Mouse (Mus musculus) embryonic facial prominence, embryonic 10.5 days (tissue): Measurements from ENCODE around the gene Sh2d6. TPM values are rescaled to one million over a fixed set of nuclear protein-coding genes. Genes with fewer than 3 reads are reported as not detected.
"Not testable (repeated sequence)": the region's sequence is repeated elsewhere in the genome, so short reads cannot be mapped to it uniquely, and the experiment has no call there.

Source experiments
- DNase-seq: peaks from one replicate; pipeline ENCODE4 v3.0.0-alpha.2; 2017; ENCODE audit warnings: low spot score
- H3K27ac ChIP-seq: fragments of 300-500 bp; sonication (generic); replicated peaks from 2 replicates; pipeline ENCODE4 v1.5.1; 2016; ENCODE audit warnings: mild to moderate bottlenecking
- H3K27me3 ChIP-seq: fragments of 300-500 bp; sonication (generic); replicated peaks from 2 replicates; pipeline ENCODE4 v1.6.1; 2016; ENCODE audit warnings: low read depth, mild to moderate bottlenecking; ENCODE audit not compliant: poor library complexity, severe bottlenecking
- H3K36me3 ChIP-seq: fragments of 300-500 bp; sonication (generic); replicated peaks from 2 replicates; pipeline ENCODE4 v1.6.1; 2016; ENCODE audit warnings: mild to moderate bottlenecking, moderate library complexity
- H3K4me1 ChIP-seq: fragments of 300-500 bp; sonication (generic); 2 replicates; pipeline ENCODE4 v1.6.1; 2016
- H3K4me3 ChIP-seq: fragments of 300-500 bp; sonication (generic); 2 replicates; pipeline ENCODE4 v1.5.1; 2016; ENCODE audit warnings: mild to moderate bottlenecking, moderate library complexity
- H3K9me3 ChIP-seq: fragments of 300-500 bp; sonication (generic); 2 replicates; pipeline ENCODE4 v1.6.1; 2016; ENCODE audit warnings: mild to moderate bottlenecking
- WGBS: fragments of 180-500 bp; shearing (Covaris S2); methylation state at CpG from one replicate; pipeline ENCODE4 v1.1.7; 2016; 5-methylcytosine and 5-hydroxymethylcytosine counted together
- polyA plus RNA-seq: library from polyadenylated mRNA; unstranded; fragments of >200 nt; fragmentation: Nextera tagmentation; extraction: Ambion mirVana; gene quantifications from 2 replicates; pipeline ENCODE4 v1.2.1, GENCODE M21; 2016

The Sh2d6 gene
- polyA plus RNA-seq, 1 experiment from 2014 or later = 0.19 TPM

GRCm38 (mm10) chr6:72550025-72550424 lies 28.5 kb upstream of the Sh2d6 start:
- Histone ChIP-seq H3K36me3 (no peaks in the 10 kb centered on the region), H3K27me3 (no peaks in the 10 kb centered on the region), H3K9me3 (no peaks in the 10 kb centered on the region), H3K4me1 (peaks cover 53% of the 10 kb centered on the region), H3K27ac (peak overlapping the region; percentile 62), H3K4me3 (no peak overlapping the region)
- no peak for DNase-seq
- WGBS = 51% methylated on average over 6 of the region's 6 CpGs

- Histone ChIP-seq H3K36me3 (no peaks in the 10 kb centered on the region), H3K27ac (peak overlapping the region; percentile 62)
Observed at GRCm38 (mm10) chr6:72549041-72549580, 27.6 kb upstream of the Sh2d6 start.

GRCm38 (mm10) chr6:72547862-72548261 lies 26.4 kb upstream of the Sh2d6 start:
- 0 out of 2 replicates have a peak, but pooled peaks cover 8% of the 10 kb centered on the region for H3K27me3 ChIP-seq
- H3K4me3 ChIP-seq = no peak overlapping the region
- DNase-seq = no peak
- 92% methylated on average over 3 of the region's 3 CpGs for WGBS
- H3K27ac ChIP-seq = no peak overlapping the region
- no peaks in the 10 kb centered on the region for H3K9me3 ChIP-seq
- no peaks in the 10 kb centered on the region for H3K36me3 ChIP-seq
- peaks cover 53% of the 10 kb centered on the region for H3K4me1 ChIP-seq

More at GRCm38 (mm10) chr6:72549041-72549580, 27.6 kb upstream of the Sh2d6 start:
- Histone ChIP-seq H3K27me3 (0 out of 2 replicates have a peak, but pooled peaks cover 3% of the 10 kb centered on the region), H3K4me3 (no peak overlapping the region), H3K9me3 (no peaks in the 10 kb centered on the region), H3K4me1 (peaks cover 61% of the 10 kb centered on the region)
- 62% methylated on average over 9 of the region's 9 CpGs for WGBS
- no peak for DNase-seq

- Histone ChIP-seq H3K27ac (no peak overlapping the region), H3K4me1 (peaks cover 45% of the 10 kb centered on the region), H3K9me3 (no peaks in the 10 kb centered on the region), H3K36me3 (no peaks in the 10 kb centered on the region), H3K27me3 (0 out of 2 replicates have a peak, but pooled peaks cover 8% of the 10 kb centered on the region), H3K4me3 (no peak overlapping the region)
- no peak for DNase-seq
- 84% methylated on average over 2 of the region's 2 CpGs for WGBS
Observed at GRCm38 (mm10) chr6:72547121-72547520, 25.6 kb upstream of the Sh2d6 start.

GRCm38 (mm10) chr6:72545377-72545776 lies 23.9 kb upstream of the Sh2d6 start:
- Histone ChIP-seq H3K27me3 (0 out of 2 replicates have a peak, but pooled peaks cover 8% of the 10 kb centered on the region), H3K4me1 (peaks cover 32% of the 10 kb centered on the region), H3K27ac (no peak overlapping the region), H3K9me3 (no peaks in the 10 kb centered on the region), H3K36me3 (no peaks in the 10 kb centered on the region), H3K4me3 (no peak overlapping the region)
- no peak for DNase-seq
- WGBS = 49% methylated on average over 7 of the region's 7 CpGs

- peak within 1 kb of the TSS; percentile 60 for H3K27ac ChIP-seq
- no peaks in the 10 kb centered on the region for H3K9me3 ChIP-seq
- H3K4me1 ChIP-seq = peaks cover 22% of the 10 kb centered on the region
- 0 out of 2 replicates have a peak, but pooled peaks cover 8% of the 10 kb centered on the region for H3K27me3 ChIP-seq
- no peaks in the 10 kb centered on the region for H3K36me3 ChIP-seq
- peak; percentile 40 for DNase-seq
- peak within 1 kb of the TSS; percentile 39 for H3K4me3 ChIP-seq
- WGBS = 14% methylated on average over 23 of the region's 23 CpGs
Observed at GRCm38 (mm10) chr6:72544283-72544987, 22.9 kb upstream of the Sh2d6 start, which contains the start of gene Capg. TSS of gene Capg (plus strand) at chr6:72544391.

- WGBS = 76% methylated on average over 12 of the region's 12 CpGs
- no peaks in the 10 kb centered on the region for H3K9me3 ChIP-seq
- H3K27me3 ChIP-seq = 0 out of 2 replicates have a peak, but pooled peaks cover 8% of the 10 kb centered on the region
- peaks cover 22% of the 10 kb centered on the region for H3K4me1 ChIP-seq
- H3K27ac ChIP-seq = no peak overlapping the region
- no peak for DNase-seq
- H3K36me3 ChIP-seq = no peaks in the 10 kb centered on the region
- H3K4me3 ChIP-seq = no peak overlapping the region
Observed at GRCm38 (mm10) chr6:72543265-72543850, 21.9 kb upstream of the Sh2d6 start.

GRCm38 (mm10) chr6:72538562-72539031 lies 17.1 kb upstream of the Sh2d6 start:
- Histone ChIP-seq H3K27me3 (no peaks in the 10 kb centered on the region), H3K36me3 (no peaks in the 10 kb centered on the region), H3K9me3 (no peaks in the 10 kb centered on the region), H3K4me3 (peak overlapping the region; percentile 65), H3K27ac (peak overlapping the region; percentile 78), H3K4me1 (peaks cover 37% of the 10 kb centered on the region)
- DNase-seq = peak; percentile 77
- 3% methylated on average over 16 of the region's 16 CpGs for WGBS

GRCm38 (mm10) chr6:72537998-72538500 lies 16.5 kb upstream of the Sh2d6 start:
- peak overlapping the region; percentile 78 for H3K27ac ChIP-seq
- no peaks in the 10 kb centered on the region for H3K9me3 ChIP-seq
- peak overlapping the region; percentile 65 for H3K4me3 ChIP-seq
- 42% methylated on average over 10 of the region's 10 CpGs for WGBS
- H3K36me3 ChIP-seq = no peaks in the 10 kb centered on the region
- DNase-seq = no peak
- H3K27me3 ChIP-seq = no peaks in the 10 kb centered on the region
- H3K4me1 ChIP-seq = peaks cover 37% of the 10 kb centered on the region

- H3K4me1 ChIP-seq = peaks cover 46% of the 10 kb centered on the region
- 3% methylated on average over 9 of the region's 9 CpGs for WGBS
- DNase-seq = peak; percentile 86
- H3K4me3 ChIP-seq = peak overlapping the region; percentile 35
- H3K9me3 ChIP-seq = no peaks in the 10 kb centered on the region
- no peaks in the 10 kb centered on the region for H3K36me3 ChIP-seq
- peak overlapping the region; percentile 21; the same call in 1 of the 2 replicates for H3K27ac ChIP-seq
- no peaks in the 10 kb centered on the region for H3K27me3 ChIP-seq
Observed at GRCm38 (mm10) chr6:72535165-72535564, 13.7 kb upstream of the Sh2d6 start.

GRCm38 (mm10) chr6:72534035-72534809 lies 12.7 kb upstream of the Sh2d6 start:
- 34% methylated on average over 9 of the region's 9 CpGs for WGBS
- Histone ChIP-seq H3K27ac (peak overlapping the region; percentile 19), H3K4me1 (peaks cover 46% of the 10 kb centered on the region), H3K4me3 (no peak overlapping the region), H3K27me3 (no peaks in the 10 kb centered on the region), H3K9me3 (no peaks in the 10 kb centered on the region), H3K36me3 (no peaks in the 10 kb centered on the region)
- peak; percentile 76 for DNase-seq

- peaks cover 41% of the 10 kb centered on the region for H3K4me1 ChIP-seq
- 49% methylated on average over 1 of the region's 1 CpGs for WGBS
- not testable (repeated sequence) for H3K4me3 ChIP-seq, H3K27me3 ChIP-seq, DNase-seq, H3K36me3 ChIP-seq, H3K9me3 ChIP-seq
- H3K27ac ChIP-seq = peak overlapping the region; percentile 19; the same call in 1 of the 2 replicates
Observed at GRCm38 (mm10) chr6:72533555-72533954, 12.0 kb upstream of the Sh2d6 start.
